Mouse (Mus musculus) ovary, postnatal 36 days (tissue): ENCODE measurements around the gene 2010111I01Rik.

ENCODE experiments used
- DNase-seq: peaks from one replicate; pipeline ENCODE4 v3.0.0; 2022; ENCODE audit warnings: low spot score, mixed read lengths

2010111I01Rik gene

DNA sequence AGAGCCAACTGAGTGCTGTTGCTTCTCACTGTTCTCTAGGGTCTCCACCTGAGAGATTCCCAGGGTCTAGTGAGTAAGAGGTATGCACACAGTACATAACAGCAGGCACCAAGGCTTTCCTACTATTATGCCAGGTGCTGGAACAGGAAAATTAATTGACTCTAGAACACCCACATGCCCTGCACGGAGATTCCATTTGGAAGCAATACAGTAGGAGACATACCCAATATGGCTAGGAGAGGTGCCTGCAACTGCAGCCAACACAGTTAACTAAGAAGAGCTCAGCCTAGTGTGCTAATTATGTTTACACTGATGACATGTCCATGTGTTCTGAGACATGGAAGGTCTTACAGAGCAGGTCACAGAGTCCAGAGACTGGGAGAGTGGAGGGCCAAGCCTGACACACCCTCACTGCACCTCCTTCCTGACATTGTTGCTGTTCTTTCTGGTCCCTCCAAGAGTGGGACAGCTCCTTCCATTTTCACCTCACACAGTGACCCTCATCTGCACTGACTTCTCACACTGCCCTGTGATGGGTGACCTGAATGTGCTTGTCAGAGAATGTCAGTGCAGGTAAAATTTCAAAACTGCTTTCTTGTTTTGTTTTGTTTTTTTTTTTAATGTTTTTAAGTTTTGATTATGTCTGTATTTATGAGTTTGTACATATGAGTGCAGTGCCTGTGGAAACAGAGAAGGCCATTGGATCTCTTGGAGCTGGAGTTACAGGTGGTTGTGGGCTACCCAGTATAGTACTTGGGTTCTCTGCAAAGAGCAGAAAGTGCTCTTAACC is 297.7 kb downstream of the 2010111I01Rik start:
- DNase-seq = no peak

DNA sequence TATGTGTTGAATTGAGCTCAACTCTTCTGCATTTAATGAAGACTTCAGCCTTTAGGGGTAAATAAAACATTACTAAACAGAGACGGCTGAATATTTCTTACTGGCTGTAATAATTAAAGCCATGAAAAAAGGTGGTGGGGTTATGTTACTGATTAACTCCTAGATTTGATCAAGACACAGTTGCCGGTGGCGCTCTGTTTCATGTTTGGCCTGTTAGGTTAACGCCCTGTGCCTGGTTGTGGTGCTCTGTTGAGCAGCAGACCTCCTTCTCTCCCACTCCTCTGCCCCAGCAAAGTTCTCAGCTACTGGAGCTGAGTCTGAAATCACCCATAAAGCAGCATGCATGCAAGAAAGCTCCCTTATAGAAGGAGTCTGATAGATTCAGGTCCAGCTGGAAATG is 303.7 kb downstream of the 2010111I01Rik start:
- no peak for DNase-seq

DNA sequence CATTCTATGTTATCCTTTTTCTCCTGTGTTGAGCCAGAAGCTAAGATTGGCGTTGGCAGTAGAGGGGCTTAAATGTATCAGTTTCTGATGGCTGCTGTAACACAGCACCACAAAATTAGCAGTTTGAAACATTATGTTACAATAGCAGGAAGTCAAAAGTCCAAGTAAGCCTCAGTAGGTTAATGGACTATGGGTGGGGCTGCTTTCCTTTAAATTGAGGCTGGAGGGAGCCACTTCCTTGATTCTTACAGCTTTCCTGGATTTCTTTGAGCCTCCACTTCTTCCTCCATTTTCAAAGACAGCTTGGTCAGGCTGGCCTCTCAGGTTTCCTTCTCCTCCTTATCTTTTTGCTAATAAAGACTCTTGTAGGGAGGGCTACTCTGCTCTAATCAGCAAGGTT is 304.1 kb downstream of the 2010111I01Rik start:
- DNase-seq = no peak

DNA sequence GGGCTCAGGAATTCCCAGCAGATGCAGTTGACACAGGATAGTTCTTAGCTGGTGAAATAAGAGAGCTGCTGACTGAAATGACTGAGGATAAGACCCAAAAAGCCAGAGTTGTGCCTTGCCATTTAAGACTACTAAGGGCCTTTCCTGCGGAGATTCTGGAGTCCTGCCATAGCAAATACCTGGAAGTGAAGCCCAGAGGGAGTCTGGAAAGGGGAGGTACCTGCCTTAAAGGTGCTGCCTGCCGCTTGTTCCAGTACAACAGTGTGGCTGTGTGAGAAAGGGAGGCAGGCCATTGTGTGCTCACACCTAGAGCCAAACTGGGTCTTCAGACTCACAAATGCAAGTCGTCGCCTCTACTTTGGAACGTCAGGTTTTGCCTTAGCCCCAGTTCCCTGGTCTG is 305.5 kb downstream of the 2010111I01Rik start:
- DNase-seq = no peak

DNA sequence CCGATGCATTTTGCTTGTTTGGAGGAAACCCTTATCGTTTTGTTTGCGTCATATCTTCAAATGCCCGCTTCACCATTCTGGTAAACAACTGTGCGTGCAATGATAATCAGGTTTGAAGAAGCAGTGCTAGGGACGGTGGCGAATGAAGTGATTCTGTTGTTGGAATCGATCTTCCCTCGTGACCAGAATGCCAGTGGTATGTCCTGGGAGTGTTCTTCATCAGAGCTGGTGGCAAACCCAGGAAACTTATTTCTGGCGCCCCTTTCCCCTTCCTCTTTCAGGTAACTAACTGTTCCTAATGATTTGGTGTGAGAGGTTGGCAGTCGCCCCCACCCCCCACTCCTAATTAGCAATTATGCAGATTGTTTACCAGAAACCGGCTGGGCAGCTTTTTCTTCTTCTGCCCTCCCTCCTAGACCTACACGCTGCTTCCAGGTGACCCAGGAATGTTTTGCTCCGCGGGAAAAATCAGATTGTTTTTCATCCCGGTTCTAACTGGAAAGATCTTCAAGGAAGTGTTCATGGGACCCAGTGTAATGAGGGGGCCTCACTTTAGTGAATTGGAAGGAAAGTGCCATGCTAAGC is 307.4 kb downstream of the 2010111I01Rik start:
- DNase-seq = no peak

DNA sequence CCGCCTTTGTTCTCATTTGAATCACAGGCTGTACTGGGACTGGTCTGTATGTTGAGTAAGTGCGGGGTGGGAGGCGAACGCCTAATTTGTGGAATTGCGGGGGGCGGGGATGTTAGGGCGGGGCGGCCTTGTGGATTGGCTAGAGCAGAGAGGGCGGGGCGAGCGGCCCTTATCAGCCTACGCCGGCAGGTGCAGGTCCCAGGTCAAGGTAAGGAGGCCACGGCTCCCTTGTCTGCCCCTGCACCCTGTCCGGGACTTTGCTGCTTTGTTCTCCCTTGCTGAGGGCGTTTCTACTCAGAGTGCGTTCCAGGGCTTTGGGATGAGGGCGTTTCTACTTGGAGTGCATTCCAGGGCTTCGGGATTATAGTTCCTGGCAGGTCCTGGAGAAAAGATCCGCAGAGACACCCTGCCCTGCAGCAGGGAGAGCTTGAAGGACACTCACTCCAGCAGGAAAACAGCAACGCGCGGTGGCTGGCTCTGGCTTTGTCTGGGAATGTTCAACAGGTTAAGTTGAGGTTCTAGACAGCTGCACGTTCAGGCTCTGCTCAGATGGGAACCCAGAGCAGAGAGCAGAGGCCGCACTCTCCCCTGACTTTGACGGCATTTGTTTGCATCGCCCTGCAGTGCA is 308.0 kb downstream of the 2010111I01Rik start:
- DNase-seq = peak; percentile 83

DNA sequence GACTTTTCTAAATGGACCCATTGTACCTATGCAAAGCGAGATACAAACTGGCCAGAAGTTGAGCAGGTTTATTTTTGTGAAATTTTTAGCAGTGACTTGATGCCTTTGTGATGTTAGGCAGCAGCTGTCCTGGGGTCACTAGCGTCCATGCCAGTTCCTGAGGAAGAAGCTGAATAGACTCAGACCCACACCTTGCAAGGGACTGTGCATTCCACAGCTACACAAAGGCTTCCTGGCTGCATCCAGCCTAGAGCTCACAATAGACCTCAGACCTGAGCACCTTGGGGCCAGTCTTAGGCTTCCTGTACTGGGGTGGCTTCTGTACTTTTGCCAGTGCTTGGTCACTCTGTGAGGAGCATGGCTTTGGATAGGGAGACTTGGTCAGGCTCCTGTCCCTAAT is 309.2 kb downstream of the 2010111I01Rik start:
- DNase-seq = no peak

DNA sequence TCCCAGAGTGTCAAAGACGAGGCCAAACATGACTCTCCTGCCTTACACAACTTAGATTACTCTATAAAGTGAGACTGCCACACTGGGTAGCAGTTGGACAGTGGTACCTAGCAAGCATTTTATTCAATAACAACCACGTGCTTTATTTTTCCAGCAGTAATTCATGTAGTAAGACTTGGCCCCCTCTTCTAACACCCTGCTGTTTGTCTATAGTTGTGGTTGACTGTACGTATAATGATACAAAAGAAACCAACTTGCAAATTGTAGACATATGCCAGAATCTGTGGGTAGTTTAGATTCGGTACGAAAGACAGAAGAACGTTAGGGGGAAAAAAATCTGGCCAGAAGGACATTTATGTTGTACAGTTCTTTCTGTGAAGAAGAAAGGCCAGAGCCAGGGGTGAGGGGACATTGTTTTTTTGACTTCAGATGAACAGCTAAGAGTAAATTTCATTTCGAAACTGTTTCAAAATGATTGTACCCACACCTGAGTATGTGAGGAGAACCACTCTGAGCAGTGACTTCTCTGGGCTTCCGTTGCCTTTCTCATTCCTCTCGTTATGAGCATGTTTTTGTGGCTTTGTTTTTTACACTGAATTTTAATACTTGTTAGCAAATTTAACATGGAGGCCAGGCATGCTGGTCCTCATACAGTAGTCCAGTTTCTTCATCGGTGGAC is 309.9 kb downstream of the 2010111I01Rik start:
- no peak for DNase-seq

DNA sequence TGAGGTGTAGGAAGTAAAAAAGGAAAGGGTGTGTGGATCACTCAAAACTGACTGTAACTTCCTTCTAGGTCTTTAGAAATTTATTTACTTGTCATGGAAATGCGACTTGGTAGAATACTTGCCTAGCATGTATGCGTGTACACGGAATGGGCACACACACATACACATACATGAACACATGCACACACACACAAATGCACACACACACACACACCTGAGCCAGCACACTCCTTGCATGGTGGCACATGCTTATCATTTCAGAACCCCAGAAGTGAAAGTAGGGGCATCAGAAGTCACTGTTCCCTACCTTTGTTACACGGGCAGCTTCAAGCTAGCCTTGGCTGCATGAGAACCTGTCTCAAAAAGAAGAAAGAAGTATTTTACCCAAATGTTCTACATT is 311.7 kb downstream of the 2010111I01Rik start:
- no peak for DNase-seq

DNA sequence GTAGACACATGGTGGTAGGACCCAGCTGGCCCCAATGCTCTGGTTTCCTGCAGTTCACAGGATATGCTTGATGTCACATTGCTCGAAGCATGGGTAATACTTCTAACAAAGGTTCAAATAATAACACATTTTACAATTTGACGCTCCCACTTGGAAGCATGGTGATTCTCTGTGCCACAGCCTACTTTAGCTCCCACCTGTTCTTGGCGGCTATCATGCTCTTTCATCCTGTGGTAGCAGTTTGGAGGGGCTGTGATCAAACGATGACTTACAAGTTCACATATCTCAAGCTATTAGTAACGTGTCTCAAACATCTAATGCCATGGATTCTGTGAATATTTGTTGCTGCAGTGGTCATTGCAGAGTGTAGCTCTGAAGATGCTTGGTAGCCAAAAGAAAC is 312.6 kb downstream of the 2010111I01Rik start:
- DNase-seq = no peak

DNA sequence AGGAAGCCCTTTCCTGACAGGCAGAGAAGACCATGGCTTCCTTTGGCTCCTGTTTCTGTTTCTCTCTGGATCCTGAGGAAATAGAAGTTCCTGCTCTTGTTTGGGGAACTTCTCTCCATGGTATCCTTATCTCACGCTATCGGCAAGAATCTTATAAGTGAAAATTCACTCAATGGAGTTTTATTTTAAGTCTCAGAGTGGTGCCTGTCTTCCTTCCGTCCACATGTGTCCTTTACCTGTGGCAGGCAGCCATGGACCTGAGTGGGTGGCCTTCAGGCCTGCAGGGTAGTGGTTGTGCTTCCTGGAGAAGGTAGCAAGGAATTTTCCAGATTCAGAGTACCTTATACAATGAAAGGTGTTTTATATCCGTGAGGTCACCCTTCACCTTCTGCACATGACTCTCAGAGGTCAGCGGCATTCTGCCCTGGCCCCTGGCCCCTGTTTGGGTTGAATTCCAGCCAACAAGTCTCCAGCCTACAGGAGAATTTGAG is 313.5 kb downstream of the 2010111I01Rik start:
- DNase-seq = no peak

DNA sequence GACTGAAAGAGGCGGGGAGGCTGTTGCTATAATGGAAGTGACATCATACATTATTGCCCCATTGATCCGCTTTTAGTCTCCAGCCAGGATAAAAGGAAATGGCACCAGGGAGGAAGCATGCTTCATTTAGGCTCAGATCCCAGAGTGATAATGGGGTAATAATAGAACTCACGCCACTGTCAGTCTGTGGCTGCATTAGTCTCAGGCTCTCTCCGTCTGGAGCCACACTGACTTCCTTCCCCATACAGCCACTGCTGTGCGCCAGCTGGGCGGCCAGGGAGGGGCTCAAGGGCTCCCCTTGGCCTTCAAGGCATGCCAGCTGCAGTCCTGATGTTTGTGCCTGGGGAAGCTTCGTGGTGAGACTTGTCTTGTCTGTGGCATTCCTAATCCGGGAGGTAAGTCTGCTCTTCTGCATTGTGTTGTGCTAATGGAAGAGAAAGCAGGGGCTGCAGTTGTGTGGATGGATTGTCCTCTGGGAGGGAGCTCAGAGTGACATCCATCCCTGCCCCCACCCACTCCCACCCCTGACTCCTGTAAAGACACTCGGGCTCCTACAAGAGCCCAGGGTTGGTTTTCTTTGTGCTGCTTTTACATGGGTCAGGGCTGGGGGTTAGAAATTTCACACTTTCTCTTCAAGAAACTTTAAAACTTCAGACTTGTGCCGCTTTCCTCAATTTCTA is 314.2 kb downstream of the 2010111I01Rik start:
- DNase-seq = peak; percentile 76

DNA sequence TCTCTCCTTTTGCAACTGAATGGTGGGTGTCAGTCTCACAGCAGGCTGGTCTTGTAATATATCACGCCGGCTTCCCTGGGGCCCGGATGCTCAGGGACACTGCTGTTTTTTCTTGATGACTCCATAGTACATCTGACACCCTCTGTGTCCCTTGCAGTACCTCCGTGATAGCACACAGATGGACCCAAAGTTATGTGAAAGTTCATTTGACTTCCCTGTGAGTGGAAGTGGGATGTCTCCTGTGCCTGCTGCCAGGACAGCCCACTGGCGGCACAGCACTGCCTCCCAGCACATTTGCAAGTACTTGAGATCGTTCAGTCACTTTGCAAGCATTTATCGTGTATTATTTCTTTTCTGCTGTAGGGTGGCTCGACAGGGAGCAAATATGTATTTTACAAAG is 315.1 kb downstream of the 2010111I01Rik start:
- DNase-seq = no peak

DNA sequence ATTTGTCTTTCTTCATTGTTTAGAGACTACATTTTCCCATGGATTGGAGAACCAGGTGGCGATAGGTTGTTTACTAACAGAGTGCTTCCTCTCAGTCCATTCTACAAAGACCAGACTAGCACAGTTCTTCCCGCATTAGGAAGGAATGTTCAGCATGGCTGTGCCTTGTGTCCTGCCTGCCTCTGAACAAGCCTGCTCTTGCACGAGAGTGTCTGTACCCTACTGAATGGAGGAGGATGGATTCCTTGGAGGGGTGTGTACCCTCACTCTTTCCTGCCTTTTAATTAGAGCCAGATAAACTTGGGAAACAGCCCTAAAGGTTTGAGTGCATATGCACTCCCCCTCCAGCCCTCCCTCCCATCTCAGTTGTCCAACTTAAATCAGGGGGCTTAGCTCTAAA is 315.7 kb downstream of the 2010111I01Rik start:
- no peak for DNase-seq

DNA sequence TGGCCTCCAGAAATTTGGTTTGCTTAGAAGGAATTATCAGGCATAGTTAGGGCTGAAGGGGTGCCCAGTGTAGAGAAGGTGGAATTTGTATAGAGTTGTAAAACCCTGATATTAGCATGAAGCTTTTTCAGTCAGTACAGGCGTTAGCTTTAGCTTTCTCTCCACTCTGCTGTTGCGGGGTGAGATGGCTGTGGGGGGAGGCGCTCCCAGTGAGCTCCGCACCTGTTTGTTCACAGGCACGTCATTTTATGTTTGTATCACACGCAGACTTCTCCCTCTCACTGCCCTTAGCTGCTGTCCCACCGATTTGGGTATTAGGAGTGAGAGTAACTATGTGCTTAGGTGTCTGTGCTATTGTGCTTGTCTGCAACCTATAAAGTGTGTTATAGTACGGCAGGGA is 316.5 kb downstream of the 2010111I01Rik start:
- DNase-seq = no peak

DNA sequence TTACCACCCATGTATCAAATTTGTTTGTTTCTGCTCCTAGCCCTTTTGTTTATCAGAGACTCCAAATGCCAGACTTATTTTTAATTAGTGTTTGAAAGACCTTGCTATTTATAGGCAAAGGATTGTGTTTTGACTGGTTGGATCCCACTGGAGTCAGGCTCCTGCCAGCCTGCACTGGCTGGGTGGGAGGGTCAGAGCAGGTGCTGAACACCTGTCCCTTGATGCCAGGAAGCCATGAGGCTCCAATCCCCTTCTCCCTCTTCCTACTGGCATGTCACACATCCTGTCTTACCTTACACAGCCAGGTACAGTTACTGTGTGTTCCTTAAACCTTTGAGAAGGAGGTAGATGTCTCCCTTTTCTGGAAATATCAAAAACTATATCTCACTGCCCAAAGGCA is 318.5 kb downstream of the 2010111I01Rik start:
- no peak for DNase-seq

DNA sequence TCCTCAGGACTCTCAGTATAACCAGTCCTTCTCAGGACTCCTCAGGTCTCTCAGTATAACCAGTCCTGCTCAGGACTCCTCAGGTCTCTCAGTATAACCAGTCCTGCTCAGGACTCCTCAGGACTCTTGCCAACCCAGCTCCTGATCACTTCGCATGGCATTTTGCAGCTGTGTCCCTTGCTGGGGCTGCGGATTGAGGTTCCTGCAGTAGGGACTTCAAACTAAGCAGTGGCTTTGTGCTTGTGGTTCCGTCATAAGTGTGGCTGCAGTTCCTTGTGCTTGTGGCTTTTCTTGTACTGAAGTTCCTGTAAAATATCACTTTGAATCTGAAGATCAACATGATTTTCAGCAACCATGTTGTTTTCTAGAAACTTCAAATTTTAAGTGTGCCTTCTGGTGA is 320.1 kb downstream of the 2010111I01Rik start:
- no peak for DNase-seq

DNA sequence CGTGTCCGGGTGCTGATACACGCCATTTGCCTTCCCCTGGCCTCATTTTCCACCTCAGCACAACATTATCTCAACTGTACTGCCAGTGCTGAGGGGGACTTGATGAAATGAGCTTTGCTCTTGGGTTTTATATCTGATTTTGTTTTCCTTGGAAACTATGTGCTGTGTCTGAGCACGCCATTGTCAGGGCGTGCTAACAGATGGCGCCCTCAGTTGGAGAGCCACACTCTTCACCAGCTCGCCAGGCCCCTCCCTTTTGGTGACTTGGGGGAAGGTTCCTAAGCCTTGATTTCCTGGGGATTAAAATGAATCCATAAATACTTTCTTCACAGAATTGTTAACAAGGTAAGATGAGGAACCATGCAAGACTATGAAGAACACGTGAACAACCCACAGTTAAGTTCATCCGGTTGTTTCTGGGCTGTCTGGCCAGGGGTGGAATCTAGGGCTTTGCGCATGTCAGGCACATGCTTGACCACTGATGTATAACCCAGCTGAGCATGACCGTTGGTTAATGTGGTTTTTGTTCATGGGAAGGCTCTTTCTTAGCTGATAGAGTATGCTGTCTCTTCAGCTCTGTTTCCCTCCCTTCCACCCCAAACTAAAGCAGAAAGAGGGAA is 321.9 kb downstream of the 2010111I01Rik start:
- no peak for DNase-seq

DNA sequence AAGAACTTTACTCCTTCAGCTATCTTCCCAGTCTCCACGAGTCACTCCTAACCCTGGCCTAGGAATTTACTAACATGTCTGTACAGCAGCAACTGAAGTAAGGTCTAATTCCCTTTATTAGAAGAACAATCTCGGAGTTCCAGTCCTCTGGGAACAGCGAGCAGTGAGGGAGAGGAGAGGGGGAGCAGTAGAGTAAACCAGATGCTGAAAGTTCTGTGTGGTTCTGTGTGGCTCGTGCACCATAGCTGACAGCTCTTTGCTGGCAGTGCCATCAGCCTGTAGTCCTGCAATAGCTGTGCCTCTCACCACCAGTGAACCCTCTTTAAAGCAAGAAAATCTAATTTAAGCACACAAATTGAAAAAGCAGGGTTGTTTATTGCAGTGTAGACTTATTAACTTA is 324.5 kb downstream of the 2010111I01Rik start:
- no peak for DNase-seq

DNA sequence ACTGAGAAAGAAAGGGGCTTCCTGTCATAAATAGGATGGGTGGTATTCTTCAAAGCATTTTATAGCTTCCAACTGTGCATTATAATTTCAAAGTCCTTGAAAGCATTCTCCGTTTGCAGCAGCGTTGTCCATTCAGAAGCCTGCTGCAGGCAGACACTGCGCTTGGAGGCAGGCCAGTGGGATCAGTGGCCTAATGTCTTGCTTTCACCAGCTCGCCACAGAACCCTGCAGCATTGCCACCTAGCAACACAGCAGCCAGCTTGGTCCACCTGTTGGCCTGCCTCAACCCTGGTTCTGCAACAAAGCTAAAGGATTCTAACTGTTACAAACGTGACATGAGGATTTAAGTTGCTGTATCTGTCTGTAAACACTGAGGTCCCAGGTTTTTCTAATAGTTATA is 325.0 kb downstream of the 2010111I01Rik start:
- no peak for DNase-seq

DNA sequence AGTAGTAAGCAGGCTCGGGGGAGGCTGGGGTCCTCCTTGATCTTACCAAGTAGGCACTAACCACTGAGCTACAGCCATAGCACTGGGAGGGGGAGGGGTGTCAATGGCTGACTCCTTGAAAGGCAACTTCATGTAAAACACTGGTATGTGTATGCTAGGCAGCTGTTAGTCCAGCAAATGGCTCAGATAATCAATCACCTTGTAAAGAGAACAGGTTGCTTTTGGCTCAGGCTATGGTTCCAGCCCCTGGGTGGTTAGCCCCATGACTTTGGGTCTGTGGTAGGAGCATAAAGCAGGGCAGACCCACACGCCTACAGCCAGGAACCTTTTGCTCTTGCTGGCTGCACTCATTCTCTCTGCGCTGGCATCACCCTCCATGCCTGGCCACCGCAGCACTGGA is 325.4 kb downstream of the 2010111I01Rik start:
- DNase-seq = no peak

DNA sequence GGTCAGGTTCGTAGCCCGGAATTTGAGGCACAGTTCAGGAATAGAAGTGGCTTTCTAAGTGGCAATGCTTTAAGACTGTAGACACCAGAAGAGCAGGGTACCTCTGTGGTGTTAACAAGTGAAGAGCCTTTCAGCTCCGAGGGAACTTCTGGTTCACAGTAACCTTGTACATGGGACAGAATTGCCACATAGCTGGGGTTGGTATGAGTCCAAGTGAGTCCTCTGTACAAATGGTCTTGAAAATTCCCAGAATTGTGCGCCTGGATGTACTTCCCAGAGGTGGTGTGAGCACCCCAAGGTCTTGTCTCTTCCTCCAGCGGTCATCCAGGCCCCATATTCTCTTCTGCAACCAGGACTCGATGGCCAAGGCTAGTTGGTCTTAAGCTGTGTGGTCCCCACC is 326.3 kb downstream of the 2010111I01Rik start:
- no peak for DNase-seq
